Mouse (Mus musculus): Measurements from ENCODE around the gene Cacna1d. TPM values are rescaled to one million over a fixed set of nuclear protein-coding genes. Genes with fewer than 3 reads are reported as not detected.

Gene Cacna1d
- polyA plus RNA-seq, 1 experiment from 2014 or later, result 11.5 TPM

GRCm38 (mm10) chr14:30171008-30171407, 320.2 kb downstream of the Cacna1d start:
- Histone ChIP-seq H3K36me3 (no peaks in the 10 kb centered on the region), H3K27ac (replicated peaks) (peak overlapping the region; percentile 57), H3K4me1 (peaks cover 29% of the 10 kb centered on the region), H3K4me3 (replicated peaks) (no peak overlapping the region), H3K9me3 (replicated peaks) (no peaks in the 10 kb centered on the region), H3K27me3 (replicated peaks) (no peaks in the 10 kb centered on the region), H3K4me2 (no peak overlapping the region), H3K9ac (replicated peaks) (no peak overlapping the region)
- no peak for ATAC-seq (ENCODE audit: low FRiP score)
- WGBS, result 38% methylated on average over 6 of the region's 6 CpGs

GRCm38 (mm10) chr14:30169455-30169854, 321.8 kb downstream of the Cacna1d start:
- no peak overlapping the region for H3K4me3 ChIP-seq (replicated peaks)
- no peak for ATAC-seq (ENCODE audit: low FRiP score)
- H3K4me2 ChIP-seq, result no peak overlapping the region
- peaks cover 30% of the 10 kb centered on the region for H3K4me1 ChIP-seq
- 89% methylated on average over 5 of the region's 5 CpGs for WGBS
- H3K36me3 ChIP-seq, result no peaks in the 10 kb centered on the region
- H3K27ac ChIP-seq (replicated peaks), result no peak overlapping the region
- no peak overlapping the region for H3K9ac ChIP-seq (replicated peaks)
- H3K9me3 ChIP-seq (replicated peaks), result no peaks in the 10 kb centered on the region
- no peaks in the 10 kb centered on the region for H3K27me3 ChIP-seq (replicated peaks)

- WGBS, result 63% methylated on average over 3 of the region's 3 CpGs
- Histone ChIP-seq H3K27me3 (replicated peaks) (no peaks in the 10 kb centered on the region), H3K4me3 (replicated peaks) (no peak overlapping the region), H3K27ac (replicated peaks) (no peak overlapping the region), H3K9ac (replicated peaks) (no peak overlapping the region), H3K9me3 (replicated peaks) (no peaks in the 10 kb centered on the region), H3K4me1 (peaks cover 34% of the 10 kb centered on the region), H3K4me2 (no peak overlapping the region), H3K36me3 (no peaks in the 10 kb centered on the region)
- ATAC-seq (ENCODE audit: low FRiP score), result no peak
Observed at GRCm38 (mm10) chr14:30168902-30169301, 322.4 kb downstream of the Cacna1d start.

DNA sequence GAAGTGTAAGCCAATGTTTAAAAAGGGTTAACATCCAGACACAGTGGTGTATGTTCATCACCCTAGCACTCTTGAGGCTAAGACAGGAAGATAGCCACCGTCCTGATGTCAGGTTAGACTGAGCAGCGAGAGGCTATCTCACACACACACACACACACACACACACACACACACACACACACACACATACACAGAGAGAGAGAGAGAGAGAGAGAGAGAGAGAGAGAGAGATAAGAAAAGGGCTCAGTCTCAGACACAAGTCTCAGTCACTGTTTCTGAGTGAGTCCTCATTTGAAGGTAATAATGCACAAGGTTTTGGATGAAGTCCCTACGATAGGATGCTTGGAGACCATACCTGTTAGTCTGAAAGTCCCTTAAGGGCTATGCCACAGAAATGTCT, 322.9 kb downstream of the Cacna1d start:
- H3K27ac ChIP-seq (replicated peaks), result no peak overlapping the region
- H3K9ac ChIP-seq (replicated peaks), result no peak overlapping the region
- H3K4me3 ChIP-seq (replicated peaks), result no peak overlapping the region
- H3K36me3 ChIP-seq, result no peaks in the 10 kb centered on the region
- H3K4me1 ChIP-seq, result peaks cover 29% of the 10 kb centered on the region
- no peaks in the 10 kb centered on the region for H3K9me3 ChIP-seq (replicated peaks)
- no peak for ATAC-seq (ENCODE audit: low FRiP score)
- no peak overlapping the region for H3K4me2 ChIP-seq
- 79% methylated on average over 3 of the region's 3 CpGs for WGBS
- H3K27me3 ChIP-seq (replicated peaks), result no peaks in the 10 kb centered on the region

GRCm38 (mm10) chr14:30167606-30168005, 323.6 kb downstream of the Cacna1d start:
- Histone ChIP-seq H3K36me3 (no peaks in the 10 kb centered on the region), H3K27me3 (replicated peaks) (no peaks in the 10 kb centered on the region), H3K9ac (replicated peaks) (no peak overlapping the region), H3K4me1 (peaks cover 24% of the 10 kb centered on the region), H3K4me3 (replicated peaks) (no peak overlapping the region), H3K27ac (replicated peaks) (no peak overlapping the region), H3K9me3 (replicated peaks) (no peaks in the 10 kb centered on the region), H3K4me2 (no peak overlapping the region)
- 89% methylated on average over 7 of the region's 7 CpGs for WGBS
- ATAC-seq (ENCODE audit: low FRiP score), result no peak

DNA sequence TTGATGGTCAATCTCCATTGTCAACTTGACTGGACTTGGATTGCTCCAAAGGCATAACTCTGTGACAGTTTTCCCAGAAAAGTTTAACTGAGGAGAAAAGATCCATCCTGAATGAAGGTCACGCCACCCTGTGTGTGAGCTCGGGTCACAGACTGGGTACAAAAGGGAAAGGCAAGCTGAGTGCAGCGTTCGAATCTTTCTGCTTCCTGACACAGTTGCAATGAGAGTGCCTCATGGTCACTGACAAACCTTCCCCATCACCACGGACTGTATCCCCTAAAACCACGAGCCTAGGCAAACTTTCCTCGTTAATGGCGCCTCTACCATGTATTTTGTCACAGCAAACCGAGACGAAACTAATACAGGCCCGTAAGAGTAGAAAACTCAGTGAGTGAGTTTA, 325.2 kb downstream of the Cacna1d start:
- Histone ChIP-seq H3K27me3 (replicated peaks) (no peaks in the 10 kb centered on the region), H3K9ac (replicated peaks) (no peak overlapping the region), H3K36me3 (no peaks in the 10 kb centered on the region), H3K9me3 (replicated peaks) (no peaks in the 10 kb centered on the region), H3K4me2 (no peak overlapping the region), H3K4me3 (replicated peaks) (no peak overlapping the region), H3K27ac (replicated peaks) (no peak overlapping the region), H3K4me1 (peaks cover 17% of the 10 kb centered on the region)
- no peak for ATAC-seq (ENCODE audit: low FRiP score)
- 95% methylated on average over 11 of the region's 11 CpGs for WGBS

DNA sequence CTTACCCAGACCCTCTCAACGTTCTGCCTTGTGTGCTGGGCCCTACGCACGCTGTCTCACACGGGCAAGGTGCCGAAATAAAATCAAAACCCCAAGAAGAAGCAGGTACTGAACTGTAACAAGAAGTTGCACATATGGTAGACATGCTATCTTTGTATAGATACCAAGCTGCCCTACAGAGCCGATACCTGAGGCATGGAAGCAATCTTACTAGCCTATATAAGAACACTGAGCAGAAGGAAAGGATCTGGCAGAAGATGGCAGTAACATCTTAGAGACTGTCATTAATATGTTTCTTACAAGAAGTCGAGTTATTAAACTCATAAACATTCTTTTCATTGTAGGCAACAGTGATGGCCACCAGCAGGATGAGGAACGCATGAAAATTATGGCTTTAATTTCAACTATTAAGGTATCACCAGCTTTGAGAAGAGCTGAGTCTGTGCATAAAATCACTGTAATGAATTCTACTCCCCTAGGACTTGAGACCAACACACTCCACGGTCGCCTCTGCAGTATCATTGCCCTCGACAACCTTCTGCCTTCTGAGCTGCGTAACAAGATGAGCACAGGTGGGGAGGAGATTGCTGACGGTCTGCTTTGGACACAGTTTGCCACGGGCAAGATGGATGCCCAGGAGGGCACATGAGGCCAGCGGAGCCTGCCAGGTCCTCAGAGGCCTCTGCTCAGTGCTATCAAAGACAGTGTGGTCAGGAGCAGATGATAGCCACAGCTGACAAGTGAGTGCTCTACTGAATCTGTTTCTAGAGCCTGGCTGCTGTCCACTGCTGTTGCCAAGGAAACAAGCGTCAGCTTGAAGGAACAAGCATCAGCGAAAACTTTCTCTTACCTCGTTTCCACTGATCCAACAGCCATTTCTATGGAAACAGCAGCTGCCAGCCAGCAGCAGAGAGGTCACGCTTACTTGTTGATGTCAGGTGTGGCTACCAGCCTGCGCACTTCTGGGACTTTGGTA, 327.2 kb downstream of the Cacna1d start:
- ATAC-seq (ENCODE audit: low FRiP score), result peak; percentile 70
- Histone ChIP-seq H3K36me3 (no peaks in the 10 kb centered on the region), H3K4me1 (peaks cover 9% of the 10 kb centered on the region), H3K27me3 (replicated peaks) (no peaks in the 10 kb centered on the region), H3K9ac (replicated peaks) (no peak overlapping the region), H3K4me3 (replicated peaks) (no peak overlapping the region), H3K9me3 (replicated peaks) (no peaks in the 10 kb centered on the region), H3K27ac (replicated peaks) (peak overlapping the region; percentile 74), H3K4me2 (peak overlapping the region; percentile 29)
- 60% methylated on average over 20 of the region's 20 CpGs for WGBS

- Histone ChIP-seq H3K4me1 (0 out of 2 replicates have a peak, but pooled peaks cover 6% of the 10 kb centered on the region), H3K9me3 (replicated peaks) (no peaks in the 10 kb centered on the region), H3K36me3 (no peaks in the 10 kb centered on the region), H3K9ac (replicated peaks) (no peak overlapping the region), H3K27ac (replicated peaks) (no peak overlapping the region), H3K4me2 (no peak overlapping the region), H3K4me3 (replicated peaks) (no peak overlapping the region), H3K27me3 (replicated peaks) (no peaks in the 10 kb centered on the region)
- ATAC-seq (ENCODE audit: low FRiP score), result peak; percentile 50; the same call in 1 of the 2 replicates
- whole genome bisulfite sequencing, result 33% methylated on average over 7 of the region's 7 CpGs
Observed at GRCm38 (mm10) chr14:30147774-30148173, 343.5 kb downstream of the Cacna1d start.

DNA sequence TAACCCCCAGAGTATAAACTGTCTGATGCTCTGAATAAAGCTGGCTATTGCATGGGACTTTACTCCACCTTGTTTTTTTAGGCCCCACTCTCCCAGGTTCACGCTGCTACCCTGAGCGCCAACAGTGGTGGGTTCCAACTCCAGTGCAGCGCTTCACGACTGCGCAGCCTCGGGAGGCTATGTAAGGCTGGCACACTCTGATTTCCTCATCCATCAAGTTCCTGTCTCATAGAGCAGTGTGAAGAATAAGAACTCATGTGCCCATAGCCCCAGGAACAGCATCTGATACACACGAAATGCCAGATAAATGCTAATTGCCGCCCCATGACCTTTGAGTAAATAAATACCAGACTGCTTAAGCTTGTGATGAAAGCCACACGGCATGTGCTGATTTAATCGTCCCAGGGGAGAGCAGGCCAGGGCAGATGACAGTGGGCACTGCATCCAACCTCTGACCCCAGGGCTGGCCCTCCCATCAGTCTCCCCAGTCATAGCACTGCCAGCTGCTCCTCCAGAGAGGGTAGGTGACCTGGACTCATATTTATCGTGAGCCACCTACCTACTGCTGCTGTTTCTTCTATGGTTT, 352.8 kb downstream of the Cacna1d start:
- no peak overlapping the region for H3K4me2 ChIP-seq
- no peaks in the 10 kb centered on the region for H3K27me3 ChIP-seq (replicated peaks)
- no peaks in the 10 kb centered on the region for H3K9me3 ChIP-seq (replicated peaks)
- peak; percentile 52; the same call in 1 of the 2 replicates for ATAC-seq (ENCODE audit: low FRiP score)
- H3K36me3 ChIP-seq, result peaks cover 12% of the 10 kb centered on the region
- no peak overlapping the region for H3K4me3 ChIP-seq (replicated peaks)
- H3K4me1 ChIP-seq, result peaks cover 6% of the 10 kb centered on the region; the same call in 1 of the 2 replicates
- 40% methylated on average over 11 of the region's 11 CpGs for WGBS
- no peak overlapping the region for H3K9ac ChIP-seq (replicated peaks)
- no peak overlapping the region for H3K27ac ChIP-seq (replicated peaks)

DNA sequence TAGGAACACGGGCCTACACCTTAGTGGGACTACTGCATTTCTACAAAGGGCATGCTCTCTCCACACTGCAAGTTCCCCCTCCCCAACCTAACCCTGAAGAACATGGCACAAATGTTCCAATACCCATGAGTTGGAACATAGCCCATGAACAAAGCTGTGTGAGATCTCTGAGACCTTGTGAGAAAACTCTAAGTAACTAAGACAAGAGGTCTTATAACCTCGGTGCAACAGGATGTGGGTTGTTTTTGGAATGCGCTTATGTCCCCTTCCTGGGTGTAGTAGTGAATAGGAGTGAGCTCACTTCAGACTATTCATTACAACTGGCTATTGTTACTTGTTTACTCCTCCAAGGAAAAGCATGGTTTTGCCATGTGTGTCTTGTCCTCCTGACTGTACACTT, 353.3 kb downstream of the Cacna1d start:
- ATAC-seq (ENCODE audit: low FRiP score), result no peak
- H3K9me3 ChIP-seq (replicated peaks), result no peaks in the 10 kb centered on the region
- 88% methylated on average over 3 of the region's 3 CpGs for WGBS
- H3K27me3 ChIP-seq (replicated peaks), result no peaks in the 10 kb centered on the region
- H3K4me3 ChIP-seq (replicated peaks), result no peak overlapping the region
- H3K36me3 ChIP-seq, result peaks cover 12% of the 10 kb centered on the region
- peaks cover 6% of the 10 kb centered on the region; the same call in 1 of the 2 replicates for H3K4me1 ChIP-seq
- no peak overlapping the region for H3K4me2 ChIP-seq
- H3K27ac ChIP-seq (replicated peaks), result no peak overlapping the region
- no peak overlapping the region for H3K9ac ChIP-seq (replicated peaks)

DNA sequence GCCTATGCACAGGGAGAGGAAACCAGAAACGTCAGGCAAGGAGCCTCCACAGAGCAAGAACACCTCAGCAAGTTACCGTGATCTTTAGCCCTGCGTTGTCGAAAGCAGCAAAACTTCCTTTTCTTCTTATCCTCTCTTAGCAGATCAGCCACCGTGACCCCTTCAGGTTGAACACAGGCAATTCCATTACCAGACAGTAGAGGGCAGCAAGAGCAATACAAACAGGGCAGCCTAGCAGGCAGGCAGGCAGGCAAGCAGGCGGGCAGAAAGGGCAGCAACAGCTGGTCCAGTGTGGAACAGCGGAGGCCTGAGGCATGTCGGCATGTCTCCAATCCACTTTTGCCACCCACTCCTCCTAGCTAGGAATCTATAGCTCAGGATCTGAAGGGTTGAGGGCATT, 354.3 kb downstream of the Cacna1d start:
- no peak overlapping the region for H3K4me2 ChIP-seq
- peaks cover 8% of the 10 kb centered on the region for H3K36me3 ChIP-seq
- peak; percentile 82 for ATAC-seq (ENCODE audit: low FRiP score)
- WGBS, result 8% methylated on average over 8 of the region's 8 CpGs
- H3K27me3 ChIP-seq (replicated peaks), result no peaks in the 10 kb centered on the region
- H3K27ac ChIP-seq (replicated peaks), result no peak overlapping the region
- no peak overlapping the region for H3K9ac ChIP-seq (replicated peaks)
- no peak overlapping the region for H3K4me3 ChIP-seq (replicated peaks)
- peaks cover 6% of the 10 kb centered on the region; the same call in 1 of the 2 replicates for H3K4me1 ChIP-seq
- no peaks in the 10 kb centered on the region for H3K9me3 ChIP-seq (replicated peaks)

DNA sequence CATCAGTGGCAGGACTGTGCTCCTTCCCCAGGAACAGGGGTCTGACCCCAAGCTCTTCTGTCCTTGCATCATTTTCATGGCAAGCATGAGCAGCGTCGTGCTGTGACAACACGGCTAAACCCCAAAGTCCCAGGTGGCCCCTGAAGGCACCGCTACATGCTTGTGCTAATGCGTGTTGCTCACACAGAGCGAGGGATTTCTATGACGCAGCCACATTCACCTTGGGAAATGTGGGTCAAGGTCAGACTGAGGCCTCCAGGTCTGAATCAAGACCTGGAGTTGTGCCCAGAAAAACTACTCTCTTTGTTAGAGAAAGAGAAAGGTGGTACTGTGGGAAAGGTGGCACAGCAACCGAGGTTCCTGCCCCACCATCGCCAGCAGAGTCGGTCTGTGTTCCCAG, 355.9 kb downstream of the Cacna1d start:
- Histone ChIP-seq H3K27ac (replicated peaks) (no peak overlapping the region), H3K9ac (replicated peaks) (no peak overlapping the region), H3K27me3 (replicated peaks) (no peaks in the 10 kb centered on the region), H3K36me3 (no peaks in the 10 kb centered on the region), H3K4me3 (replicated peaks) (no peak overlapping the region), H3K9me3 (replicated peaks) (no peaks in the 10 kb centered on the region), H3K4me1 (peaks cover 6% of the 10 kb centered on the region; the same call in 1 of the 2 replicates), H3K4me2 (no peak overlapping the region)
- ATAC-seq (ENCODE audit: low FRiP score), result no peak
- 87% methylated on average over 10 of the region's 10 CpGs for WGBS
